Mouse (Mus musculus) ZHBTc4 (cell line): ENCODE data around the gene Rbm34.
"Not testable (repeated sequence)": the region's sequence is repeated elsewhere in the genome, so short reads cannot be mapped to it uniquely, and the experiment has no call there.

Experiments used
- DNase-seq: peaks from one replicate; pipeline ENCODE4 v3.0.0-alpha.2; 2011; ENCODE audit warnings: low read depth, low spot score

Gene Rbm34

GRCm38 (mm10) chr8:126970579-126971313, at the start of gene Rbm34:
Gene Rbm34, minus strand, starts transcription at chr8:126971071.
- peak; percentile 98 for DNase-seq

GRCm38 (mm10) chr8:127011668-127012067, 40.8 kb upstream of the Rbm34 start:
- peak; percentile 31 for DNase-seq

GRCm38 (mm10) chr8:126994506-126994905, 23.6 kb upstream of the Rbm34 start:
- DNase-seq, result no peak

GRCm38 (mm10) chr8:126989363-126990153, 18.7 kb upstream of the Rbm34 start:
- DNase-seq, result peak; percentile 64

- DNase-seq, result peak; percentile 66
Observed at GRCm38 (mm10) chr8:126988346-126989006, 17.6 kb upstream of the Rbm34 start.

- peak; percentile 94 for DNase-seq
Observed at GRCm38 (mm10) chr8:126986495-126986894, 15.6 kb upstream of the Rbm34 start.

- DNase-seq, result peak; percentile 69
Observed at GRCm38 (mm10) chr8:126980046-126980445, 9.2 kb upstream of the Rbm34 start.

- peak; percentile 34 for DNase-seq
Observed at GRCm38 (mm10) chr8:126979091-126979920, 8.4 kb upstream of the Rbm34 start.

- DNase-seq, result not testable (repeated sequence)
Observed at GRCm38 (mm10) chr8:126978535-126978934, 7.7 kb upstream of the Rbm34 start.

GRCm38 (mm10) chr8:126978028-126978427, 7.2 kb upstream of the Rbm34 start:
- no peak for DNase-seq

- no peak for DNase-seq
Observed at GRCm38 (mm10) chr8:126976608-126977348, 5.9 kb upstream of the Rbm34 start.

- peak; percentile 74 for DNase-seq
Observed at GRCm38 (mm10) chr8:126975706-126976105, 4.8 kb upstream of the Rbm34 start.

- no peak for DNase-seq
Observed at GRCm38 (mm10) chr8:126974511-126974910, 3.6 kb upstream of the Rbm34 start.

- no peak for DNase-seq
Observed at GRCm38 (mm10) chr8:126973686-126974265, 2.9 kb upstream of the Rbm34 start.

- DNase-seq, result no peak
Observed at GRCm38 (mm10) chr8:126972649-126973048, 1.8 kb upstream of the Rbm34 start.

GRCm38 (mm10) chr8:126972102-126972501, 1.2 kb upstream of the Rbm34 start:
- peak; percentile 37 for DNase-seq

GRCm38 (mm10) chr8:126971314-126971664, 418 bp upstream of the Rbm34 start:
- no peak for DNase-seq

GRCm38 (mm10) chr8:126969546-126969945, 1.3 kb downstream of the Rbm34 start:
- DNase-seq, result no peak

- DNase-seq, result peak; percentile 48
Observed at GRCm38 (mm10) chr8:126968107-126968506, 2.8 kb downstream of the Rbm34 start.

- DNase-seq, result no peak
Observed at GRCm38 (mm10) chr8:126965246-126965645, 5.6 kb downstream of the Rbm34 start.
